Mouse (Mus musculus) urinary bladder, postnatal 25 days (tissue): ENCODE measurements around the gene Kdm5a.

Source experiments
- DNase-seq: peaks from one replicate; pipeline ENCODE4 v3.0.0; 2022; ENCODE audit warnings: low spot score

The Kdm5a gene

GRCm38 (mm10) chr6:120363688-120364522 lies at the start of gene Kdm5a, which contains the start of gene Ccdc77:
Kdm5a (plus strand) TSS chr6:120364124.
Ccdc77 (minus strand) TSS chr6:120364374.
- peak; percentile 88 for DNase-seq

GRCm38 (mm10) chr6:120318303-120318940 lies 45.5 kb upstream of the Kdm5a start:
- no peak for DNase-seq

- DNase-seq: no peak
These were observed 44.8 kb upstream of the Kdm5a start for GRCm38 (mm10) chr6:120319129-120319528.

DNA sequence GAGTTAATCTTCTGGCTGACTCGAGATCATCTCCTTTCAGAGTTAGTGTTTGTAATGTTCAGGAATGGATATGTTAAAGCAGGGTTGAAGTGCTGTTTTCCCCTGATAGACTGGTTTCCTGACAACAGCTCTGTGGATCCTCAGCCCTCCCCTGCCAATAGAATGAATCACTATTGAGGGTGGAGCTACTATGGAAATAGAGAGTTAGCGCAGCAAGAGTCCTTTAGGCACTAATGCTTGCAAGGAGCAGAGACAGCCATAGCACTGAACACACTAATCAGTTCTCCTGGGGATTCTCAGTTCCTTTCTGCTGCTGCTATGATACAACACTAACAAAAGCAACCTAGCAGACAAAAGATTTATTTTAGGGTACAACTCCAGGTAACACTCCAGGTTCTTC lies 43.6 kb upstream of the Kdm5a start:
- DNase-seq: no peak

- peak; percentile 65 for DNase-seq
These were observed 39.5 kb upstream of the Kdm5a start for GRCm38 (mm10) chr6:120324295-120324927.

DNA sequence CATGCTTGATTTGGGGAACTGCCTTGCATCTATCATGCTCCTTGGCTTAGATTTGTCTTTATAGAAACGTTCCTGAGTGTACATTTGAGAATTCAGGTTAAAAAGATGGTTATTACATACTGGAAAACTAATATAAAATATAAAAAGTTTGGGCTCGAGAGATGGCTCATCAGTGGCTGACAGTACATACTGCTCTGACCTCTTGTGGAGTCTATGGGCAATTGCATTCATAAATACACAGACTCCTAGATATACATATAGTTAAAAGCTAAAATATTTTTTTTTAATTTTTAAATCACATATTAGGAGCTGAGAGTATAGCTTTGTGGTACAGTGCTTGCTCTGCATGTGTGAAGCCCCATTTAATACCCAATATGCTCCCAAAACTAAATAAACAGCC lies 31.6 kb upstream of the Kdm5a start:
- DNase-seq: no peak

GRCm38 (mm10) chr6:120343992-120344391 lies 19.9 kb upstream of the Kdm5a start:
- no peak for DNase-seq

DNA sequence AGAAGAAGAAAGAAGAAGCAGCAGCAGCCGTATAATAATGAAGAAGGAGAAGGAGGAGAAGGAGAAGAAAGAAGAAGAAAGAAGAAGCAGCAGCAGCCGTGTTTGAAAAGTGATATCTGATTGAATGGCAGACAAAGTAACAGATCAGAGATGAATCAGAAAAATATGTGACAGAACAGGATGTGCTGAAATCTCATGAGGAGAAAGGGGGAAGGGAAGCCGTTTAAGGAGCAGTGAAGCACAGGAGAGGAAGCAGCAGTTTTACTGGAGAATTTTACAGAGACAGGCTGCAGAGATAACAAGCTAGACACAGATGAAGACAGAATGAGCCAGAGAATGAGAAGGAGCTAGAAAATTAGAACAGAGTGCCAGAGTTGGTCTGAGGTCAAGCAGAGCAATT lies 14.9 kb upstream of the Kdm5a start:
- no peak for DNase-seq

GRCm38 (mm10) chr6:120356478-120356877 lies 7.4 kb upstream of the Kdm5a start:
- no peak for DNase-seq

GRCm38 (mm10) chr6:120356951-120357945 lies 6.7 kb upstream of the Kdm5a start:
- peak; percentile 63 for DNase-seq

DNA sequence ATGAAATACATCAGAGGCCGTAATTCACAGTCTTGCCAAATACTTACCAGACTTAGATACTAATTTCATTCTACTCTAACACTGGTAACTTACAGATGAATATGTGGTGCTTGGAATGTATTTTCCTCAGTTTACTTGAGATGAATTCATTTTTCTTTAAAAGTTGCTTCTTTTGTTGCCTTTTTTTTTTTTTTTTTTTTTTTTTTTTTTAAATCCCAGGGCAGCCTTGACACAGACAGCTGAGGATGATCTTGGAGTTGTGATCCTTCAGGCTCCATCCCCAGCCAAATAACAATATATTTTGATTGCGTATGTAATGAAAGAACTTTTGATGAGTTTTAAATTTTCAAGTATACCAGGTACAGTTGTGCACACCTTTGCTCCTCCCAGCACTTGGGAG lies 1.8 kb upstream of the Kdm5a start:
- DNase-seq: no peak

- DNase-seq: no peak
These were observed 893 bp upstream of the Kdm5a start for GRCm38 (mm10) chr6:120362774-120363687.

- DNase-seq: peak; percentile 17
These were observed 590 bp downstream of the Kdm5a start for GRCm38 (mm10) chr6:120364523-120364905.

DNA sequence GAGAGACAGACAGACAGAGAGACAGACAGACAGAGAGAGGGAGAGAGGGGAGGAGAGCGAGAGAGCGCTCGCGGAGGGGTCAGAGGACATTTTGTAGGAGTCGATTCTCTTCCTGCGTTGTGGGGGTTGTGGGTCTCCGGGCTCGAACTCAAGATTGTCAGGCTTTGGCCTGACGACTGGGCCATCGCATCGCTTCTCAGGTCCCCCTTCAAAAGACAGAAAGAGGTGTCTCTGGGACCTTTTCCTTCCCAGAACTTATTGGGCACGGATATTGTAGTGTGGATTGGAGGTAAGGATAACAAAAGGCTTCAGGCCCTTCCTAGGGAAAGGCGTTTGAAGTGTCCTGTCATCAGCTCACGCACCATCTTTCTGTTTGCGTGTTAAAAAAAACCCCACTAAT lies 1.1 kb downstream of the Kdm5a start:
- DNase-seq: no peak

DNA sequence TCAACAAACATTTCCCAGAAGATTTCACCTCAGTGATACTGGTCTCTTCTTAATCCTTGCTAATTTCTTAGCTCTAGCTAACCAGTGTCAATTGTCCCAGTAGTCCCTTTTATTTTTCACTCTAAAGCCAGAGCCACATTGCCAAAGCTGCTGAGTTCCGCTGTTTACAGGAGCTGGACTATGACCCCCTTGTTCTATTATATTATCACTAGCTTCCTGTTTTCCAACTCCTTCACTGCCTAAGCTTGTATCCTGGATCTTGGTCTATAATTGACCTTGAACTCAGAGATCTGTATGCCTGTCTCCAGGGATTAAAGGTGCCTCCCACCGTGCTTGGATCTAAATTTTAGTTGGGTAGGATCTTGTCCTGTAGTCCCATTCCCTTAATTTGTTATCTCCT lies 12.8 kb downstream of the Kdm5a start:
- DNase-seq: no peak

- DNase-seq: no peak
These were observed 26.1 kb downstream of the Kdm5a start for GRCm38 (mm10) chr6:120390054-120390453.

- no peak for DNase-seq
These were observed 28.9 kb downstream of the Kdm5a start for GRCm38 (mm10) chr6:120392811-120393210.

DNA sequence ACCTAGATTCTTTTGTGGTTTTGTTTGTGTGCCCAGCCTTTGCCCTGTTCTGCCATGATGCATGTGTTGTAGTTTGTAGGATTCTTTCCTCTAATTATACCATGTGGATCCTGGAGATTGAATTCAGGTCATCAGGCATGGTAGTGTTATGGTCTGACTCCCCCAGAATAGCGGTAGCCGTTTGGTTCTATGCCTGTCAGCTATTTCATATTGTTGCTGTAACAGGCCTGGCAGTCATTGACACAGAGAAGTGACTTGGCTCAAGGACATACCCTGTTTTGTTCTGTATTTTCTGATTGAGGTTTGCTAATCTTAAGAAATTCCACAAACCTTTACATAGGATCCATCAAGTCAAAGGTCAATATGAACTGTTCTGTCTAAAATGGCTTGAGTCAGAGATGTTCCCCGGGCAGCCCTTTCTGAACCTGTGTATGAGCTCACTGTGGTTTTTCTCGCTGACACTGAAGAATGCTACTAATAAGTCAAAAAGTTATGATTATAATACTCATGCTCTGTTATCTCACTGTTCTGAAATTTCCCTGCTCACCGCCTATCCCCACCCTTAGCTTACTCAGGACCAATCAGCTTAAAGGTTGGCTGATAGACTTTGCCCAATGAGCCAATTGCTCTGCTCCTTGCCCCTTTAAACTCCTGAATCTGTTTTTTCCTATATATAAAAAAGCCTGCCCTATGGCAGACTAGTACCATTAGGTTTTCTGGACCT lies 31.9 kb downstream of the Kdm5a start:
- no peak for DNase-seq

- DNase-seq: no peak
These were observed 40.0 kb downstream of the Kdm5a start for GRCm38 (mm10) chr6:120403936-120404335.

DNA sequence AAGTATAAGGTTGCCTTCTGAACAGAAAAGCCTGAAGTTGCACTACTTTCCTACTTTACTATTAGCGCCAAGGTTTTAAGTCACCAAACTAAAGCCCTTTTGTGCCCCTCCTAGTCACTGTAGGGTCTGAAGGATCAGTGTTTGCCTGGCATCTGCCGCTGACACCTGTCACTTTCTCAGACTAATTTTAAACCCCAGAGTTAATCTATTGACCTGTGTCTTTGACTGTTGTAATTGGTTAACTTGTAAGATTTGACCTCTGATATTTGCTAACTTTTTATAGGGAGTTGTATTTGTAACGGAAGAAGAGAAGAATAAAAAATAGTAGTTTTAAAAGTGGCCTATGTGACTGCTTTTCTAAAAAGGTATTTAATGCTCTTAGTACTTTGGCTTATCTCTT lies 74.2 kb downstream of the Kdm5a start:
- DNase-seq: no peak
